In genomic region chr4:45765565-45766201, GRCm38 (mm10) we compare ENCODE assay signal across 9 mouse cellular contexts. TPM values are rescaled to one million over a fixed set of nuclear protein-coding genes. Genes with fewer than 3 reads are reported as not detected.
DNase-seq lines count a peak whose midpoint lies in the region; ATAC-seq lines count a peak whose summit lies in the region.
"Had no signal": no experiment of that assay in that cellular context is flagged by ENCODE, and none has a peak within 500 bp of the region (broad histone marks: within the 10 kb centered on the region; RNA-seq: fewer than 3 reads in every experiment).

No protein-coding gene starts in this region.

- no peaks in the 10 kb centered on the region for H3K9me3 ChIP-seq in kidney, embryonic 15.5 days (replicated peaks)
- no peaks in the 10 kb centered on the region for H3K9me3 ChIP-seq in embryonic facial prominence, embryonic 11.5 days (replicated peaks; ENCODE audit: control insufficient read depth, low read length)
- H3K9me3 ChIP-seq in intestine, embryonic 14.5 days (ENCODE audit: control insufficient read depth, low read length), result no peaks in the 10 kb centered on the region
- no peaks in the 10 kb centered on the region for H3K9me3 ChIP-seq in neural tube, embryonic 15.5 days (replicated peaks)

- H3K36me3 ChIP-seq in kidney, embryonic 15.5 days, result no peaks in the 10 kb centered on the region
- no peaks in the 10 kb centered on the region for H3K36me3 ChIP-seq in embryonic facial prominence, embryonic 11.5 days (replicated peaks; ENCODE audit: control insufficient read depth, insufficient read depth, low read depth, low read length)
- no peaks in the 10 kb centered on the region for H3K36me3 ChIP-seq in intestine, embryonic 14.5 days (ENCODE audit: control insufficient read depth, insufficient read depth, low read length)
- no peaks in the 10 kb centered on the region for H3K36me3 ChIP-seq in neural tube, embryonic 15.5 days

- WGBS in kidney, embryonic 15.5 days, result under 1% methylated on average over 11 of the region's 18 CpGs
- 0% methylated on average over 13 of the region's 18 CpGs for WGBS in embryonic facial prominence, embryonic 11.5 days
- WGBS in intestine, embryonic 14.5 days, result 7% methylated on average over 17 of the region's 18 CpGs
- 1% methylated on average over 13 of the region's 18 CpGs for WGBS in neural tube, embryonic 15.5 days

- peaks cover 62% of the 10 kb centered on the region for H3K4me1 ChIP-seq in kidney, embryonic 15.5 days
- peaks cover 13% of the 10 kb centered on the region for H3K4me1 ChIP-seq in embryonic facial prominence, embryonic 11.5 days (ENCODE audit: control insufficient read depth, insufficient read depth, low read length)
- H3K4me1 ChIP-seq in intestine, embryonic 14.5 days (replicated peaks; ENCODE audit: control insufficient read depth, insufficient read depth, low read length), result peaks cover 42% of the 10 kb centered on the region
- H3K4me1 ChIP-seq in neural tube, embryonic 15.5 days, result peaks cover 60% of the 10 kb centered on the region

- 0 out of 2 replicates have a peak, but pooled peaks have one; percentile 27 for ATAC-seq in kidney, embryonic 15.5 days (replicated peaks; ENCODE audit: low FRiP score)
- no peak for ATAC-seq in embryonic facial prominence, embryonic 11.5 days (replicated peaks; ENCODE audit: insufficient number of reproducible peaks, low FRiP score, low TSS enrichment, low read depth)
- ATAC-seq in intestine, embryonic 14.5 days (replicated peaks; ENCODE audit: low FRiP score, low TSS enrichment, low read depth), result no peak
- peak; percentile 39; the same call in 1 of the 2 replicates for ATAC-seq in neural tube, embryonic 15.5 days (ENCODE audit: low FRiP score)

- no peak for DNase-seq in kidney, adult 11 months
- peak; percentile 44 for DNase-seq in embryonic facial prominence, embryonic 11.5 days (ENCODE audit: low spot score)
- no peak for DNase-seq in intestine, embryonic 14.5 days (ENCODE audit: low spot score)
- no peak for DNase-seq in gastrocnemius, adult 8-10 months (ENCODE audit: low spot score in 2 of 2)
- no peak for DNase-seq in natural killer cell, adult 2 months (ENCODE audit: low spot score in 2 of 2)
- DNase-seq in layer of hippocampus, adult 9-10 months (ENCODE audit: low spot score), result no peak
- DNase-seq: cerebellum, adult 11-12 months had no signal

- peak overlapping the region; percentile 17 for H3K4me3 ChIP-seq in kidney, embryonic 15.5 days (replicated peaks)
- H3K4me3 ChIP-seq in embryonic facial prominence, embryonic 11.5 days (ENCODE audit: low read depth, low read length), result peak overlapping the region; percentile 3
- no peak overlapping the region for H3K4me3 ChIP-seq in intestine, embryonic 14.5 days (ENCODE audit: low read depth, low read length)
- no peak overlapping the region for H3K4me3 ChIP-seq in neural tube, embryonic 15.5 days (replicated peaks)

- H3K9ac ChIP-seq in kidney, embryonic 15.5 days, result 0 out of 2 replicates have a peak overlapping the region, but pooled peaks have one; percentile 2
- H3K9ac ChIP-seq in embryonic facial prominence, embryonic 11.5 days (replicated peaks; ENCODE audit: low read length), result peak overlapping the region; percentile 23; the same call in 1 of the 2 replicates
- H3K9ac ChIP-seq in intestine, embryonic 14.5 days (ENCODE audit: low read length), result no peak overlapping the region; the same call in 1 of the 2 replicates
- peak overlapping the region; percentile 23; the same call in 1 of the 2 replicates for H3K9ac ChIP-seq in neural tube, embryonic 15.5 days (replicated peaks)

- no peak overlapping the region for H3K27ac ChIP-seq in kidney, embryonic 15.5 days
- no peak overlapping the region for H3K27ac ChIP-seq in embryonic facial prominence, embryonic 11.5 days (replicated peaks; ENCODE audit: low read depth, low read length)
- H3K27ac ChIP-seq in intestine, embryonic 14.5 days (ENCODE audit: low read depth), result no peak overlapping the region
- peak overlapping the region; percentile 46 for H3K27ac ChIP-seq in neural tube, embryonic 15.5 days (replicated peaks)

- peak overlapping the region; percentile 51 for H3K4me2 ChIP-seq in kidney, embryonic 15.5 days
- peak overlapping the region; percentile 50 for H3K4me2 ChIP-seq in embryonic facial prominence, embryonic 11.5 days (ENCODE audit: low read depth, low read length)
- H3K4me2 ChIP-seq in intestine, embryonic 14.5 days (ENCODE audit: low read length), result peak overlapping the region; percentile 24
- H3K4me2 ChIP-seq in neural tube, embryonic 15.5 days, result peak overlapping the region; percentile 46

- peaks cover 72% of the 10 kb centered on the region for H3K27me3 ChIP-seq in kidney, embryonic 15.5 days
- H3K27me3 ChIP-seq in embryonic facial prominence, embryonic 11.5 days (ENCODE audit: control insufficient read depth, insufficient read depth, low read length), result peaks cover 14% of the 10 kb centered on the region
- H3K27me3 ChIP-seq in intestine, embryonic 14.5 days (replicated peaks; ENCODE audit: control insufficient read depth, insufficient read depth, low read length), result peaks cover 16% of the 10 kb centered on the region; the same call in 1 of the 2 replicates
- H3K27me3 ChIP-seq in neural tube, embryonic 15.5 days (replicated peaks), result peaks cover 3% of the 10 kb centered on the region; the same call in 1 of the 2 replicates

RNA-seq across cellular contexts. Expression of gene Aldh1b1, which starts 33.1 kb away (rescaled TPM):
- 10.8 and 11.2 TPM in 2 replicates for polyA plus RNA-seq in kidney, embryonic 15.5 days (2015; fragmentation: Nextera tagmentation; extraction: Ambion mirVana)
- polyA plus RNA-seq in embryonic facial prominence, embryonic 11.5 days (2014; fragmentation: Nextera tagmentation; extraction: Ambion mirVana), result 2.0 and 2.3 TPM in 2 replicates
- 96.9 and 115 TPM in 2 replicates for polyA plus RNA-seq in intestine, embryonic 14.5 days (2014; fragmentation: Nextera tagmentation; extraction: Ambion mirVana)
- 18.7 and 36.7 TPM in 2 replicates for polyA plus RNA-seq in neural tube, embryonic 15.5 days (2015; fragmentation: Nextera tagmentation; extraction: Ambion mirVana)
- total RNA-seq in gastrocnemius, adult 8-10 months (2022), result under 1 TPM; 0.27 to 0.81 (median 0.37) TPM

Comparison
In these comparisons a context has a peak if more than half of its experiments do, and no peak if none do; other contexts are left out.
1. ATAC-seq: peak in kidney, embryonic 15.5 days (single experiment) and neural tube, embryonic 15.5 days (single experiment); none in embryonic facial prominence, embryonic 11.5 days (single experiment) and intestine, embryonic 14.5 days (single experiment).
2. H3K4me3 ChIP-seq: peak in kidney, embryonic 15.5 days (single experiment) and embryonic facial prominence, embryonic 11.5 days (single experiment); none in intestine, embryonic 14.5 days (single experiment) and neural tube, embryonic 15.5 days (single experiment).
3. Peak in every context shown above with its lines, with median percentiles within 50 percentile points of each other: H3K4me2 ChIP-seq.